Mouse (Mus musculus): Measurements from ENCODE around the gene 4930432K21Rik. TPM values are rescaled to one million over a fixed set of nuclear protein-coding genes. Genes with fewer than 3 reads are reported as not detected.

The 4930432K21Rik gene
- total RNA-seq, 2 experiments from 2014 or later: 0.22 to 0.32 TPM

- intact Hi-C loops (cut with DNase I): loop anchor here (5.0 kb wide), 1 partner anchor 459 kb away; the partner anchor contains the start of gene Ier2
- peak; percentile 92 for DNase-seq
These were observed 55.4 kb downstream of the 4930432K21Rik start for GRCm38 (mm10) chr8:84202938-84203917.

- intact Hi-C loops (cut with DNase I): loop anchor here (5.0 kb wide), 1 partner anchor 458 kb away; the partner anchor contains the start of gene Ier2
These were observed 56.3 kb downstream of the 4930432K21Rik start for GRCm38 (mm10) chr8:84203975-84204772.

GRCm38 (mm10) chr8:84205073-84205472, 57.2 kb downstream of the 4930432K21Rik start:
- intact Hi-C loops (cut with DNase I): no loop called here
- no peak for DNase-seq

More at GRCm38 (mm10) chr8:84203975-84204772, 56.3 kb downstream of the 4930432K21Rik start:
- DNase-seq: peak; percentile 89 to 90

- intact Hi-C loops (cut with DNase I): no loop called here
- DNase-seq: no peak
These were observed 58.8 kb downstream of the 4930432K21Rik start for GRCm38 (mm10) chr8:84206666-84207065.

GRCm38 (mm10) chr8:84207811-84208210, 60.0 kb downstream of the 4930432K21Rik start:
- DNase-seq: peak; percentile 86 to 88
- intact Hi-C loops (cut with DNase I): no loop called here

GRCm38 (mm10) chr8:84208381-84209380, 60.9 kb downstream of the 4930432K21Rik start:
- intact Hi-C loops (cut with DNase I): no loop called here
- no peak for DNase-seq

- peak; percentile 90 to 95 for DNase-seq
- intact Hi-C loops (cut with DNase I): loop anchor here (1.0 kb wide), 1 partner anchor 24 kb away; no protein-coding TSS in a partner anchor
These were observed 62.5 kb downstream of the 4930432K21Rik start for GRCm38 (mm10) chr8:84210167-84210791.

- peak; percentile 57 to 70 for DNase-seq
These were observed 63.4 kb downstream of the 4930432K21Rik start for GRCm38 (mm10) chr8:84211202-84211601.

GRCm38 (mm10) chr8:84211881-84212563, 64.2 kb downstream of the 4930432K21Rik start:
- no peak for DNase-seq
- intact Hi-C loops (cut with DNase I): no loop called here

More at GRCm38 (mm10) chr8:84211202-84211601, 63.4 kb downstream of the 4930432K21Rik start:
- intact Hi-C loops (cut with DNase I): no loop called here

GRCm38 (mm10) chr8:84213277-84213676, 65.5 kb downstream of the 4930432K21Rik start:
- intact Hi-C loops (cut with DNase I): no loop called here

GRCm38 (mm10) chr8:84217206-84217605, 69.4 kb downstream of the 4930432K21Rik start:
- no peak for DNase-seq
- intact Hi-C loops (cut with DNase I): no loop called here

More at GRCm38 (mm10) chr8:84213277-84213676, 65.5 kb downstream of the 4930432K21Rik start:
- no peak for DNase-seq

GRCm38 (mm10) chr8:84218143-84218542, 70.3 kb downstream of the 4930432K21Rik start:
- intact Hi-C loops (cut with DNase I): no loop called here
- no peak for DNase-seq

GRCm38 (mm10) chr8:84220105-84220504, 72.3 kb downstream of the 4930432K21Rik start:
- intact Hi-C loops (cut with DNase I): no loop called here
- no peak for DNase-seq

Small RNAs within 50 kb of the gene (microRNA-seq; reads per million reads assigned to microRNA genes)
- gene Gm25110: 0 reads per million in 2 experiments
- gene Mir181c: 1,524 to 1,819 reads per million in 2 experiments
- gene Mir181d: 3,468 to 3,737 reads per million in 2 experiments
- 38,075 to 62,140 reads per million in 2 experiments for gene Mir23a
- 0 reads per million in 2 experiments for gene Mir24-2
- gene Mir27a: 1,004 to 1,723 reads per million in 2 experiments
- gene Mir3074-2: 0 reads per million in 2 experiments

Other genes starting within 250 kb of the 4930432K21Rik start
- 10 to 100 TPM; 29.8 to 29.9 TPM for gene Adgrl1, start 247.9 kb upstream of the 4930432K21Rik start, total RNA-seq (2021)
- under 1 TPM; 0.20 to 0.22 TPM for gene Gm10644, start 192.8 kb upstream of the 4930432K21Rik start, total RNA-seq (2021)
- 1 to 10 TPM; 7.6 to 7.8 TPM for gene Asf1b, start 192.5 kb upstream of the 4930432K21Rik start, total RNA-seq (2021)
- 100 to 1,000 TPM; 398 to 429 TPM for gene Prkaca, start 175.0 kb upstream of the 4930432K21Rik start, total RNA-seq (2021)
- gene Samd1, start 150.4 kb upstream of the 4930432K21Rik start, total RNA-seq (2021): 10 to 100 TPM; 30.6 to 39.0 TPM
- not detected for gene 1700067K01Rik, start 146.5 kb upstream of the 4930432K21Rik start, total RNA-seq (2021)
- 1 to 10 TPM in 1 of 2 experiments, under 1 TPM in 1; 0.62 to 1.4 TPM for gene 2210011C24Rik, start 135.9 kb upstream of the 4930432K21Rik start, total RNA-seq (2021)
- gene Palm3, start 126.6 kb upstream of the 4930432K21Rik start, total RNA-seq (2021): under 1 TPM; 0.19 to 0.20 TPM
- 1 to 10 TPM; 5.9 to 6.0 TPM for gene Il27ra, start 105.4 kb upstream of the 4930432K21Rik start, total RNA-seq (2021)
- not detected for gene Rln3, start 103.0 kb upstream of the 4930432K21Rik start, total RNA-seq (2021)
- gene Gm10643, start 82.9 kb upstream of the 4930432K21Rik start, total RNA-seq (2021): 1 to 10 TPM; 3.3 to 4.3 TPM
- 10 to 100 TPM; 12.4 to 15.4 TPM for gene Rfx1, start 81.2 kb upstream of the 4930432K21Rik start, total RNA-seq (2021)
- 10 to 100 TPM; 13.7 to 13.9 TPM for gene Dcaf15, start 43.3 kb upstream of the 4930432K21Rik start, total RNA-seq (2021)
- gene Podnl1, start 22.0 kb upstream of the 4930432K21Rik start, total RNA-seq (2021): under 1 TPM in 1 of 2 experiments, not detected in 1; 0.12 TPM
- gene Cc2d1a, start 89 bp upstream of the 4930432K21Rik start, total RNA-seq (2021): 10 to 100 TPM; 13.3 to 14.1 TPM
- 1 to 10 TPM; 3.6 to 4.1 TPM for gene Nanos3, start 37.2 kb downstream of the 4930432K21Rik start, total RNA-seq (2021)
- 10 to 100 TPM; 10.5 to 11.3 TPM for gene Zswim4, start 89.0 kb downstream of the 4930432K21Rik start, total RNA-seq (2021)
- gene D8Ertd738e, start 101.7 kb downstream of the 4930432K21Rik start, total RNA-seq (2021): 100 to 1,000 TPM; 222 to 230 TPM
- gene Mri1, start 109.3 kb downstream of the 4930432K21Rik start, total RNA-seq (2021): 10 to 100 TPM; 15.5 to 16.0 TPM
- 10 to 100 TPM; 10.0 to 14.3 TPM for gene Ccdc130, start 122.4 kb downstream of the 4930432K21Rik start, total RNA-seq (2021)
- 1 to 10 TPM; 6.1 to 6.5 TPM for gene Cacna1a, start 240.4 kb downstream of the 4930432K21Rik start, total RNA-seq (2021)